Mouse (Mus musculus) leukemia stem cell, adult 10-12 weeks (primary cell): Measurements from ENCODE around the gene Rps21. TPM values are rescaled to one million over a fixed set of nuclear protein-coding genes. Genes with fewer than 3 reads are reported as not detected.

ENCODE experiments used
- polyA plus RNA-seq: library from polyadenylated mRNA; stranded (reverse); fragments of >175 nt; gene quantifications from 2 replicates; pipeline ENCODE4 v1.2.3, GENCODE M21; 2012; ENCODE audit warnings: low replicate concordance

Rps21 gene
- polyA plus RNA-seq = 28.0 and 439 TPM in 2 replicates

DNA sequence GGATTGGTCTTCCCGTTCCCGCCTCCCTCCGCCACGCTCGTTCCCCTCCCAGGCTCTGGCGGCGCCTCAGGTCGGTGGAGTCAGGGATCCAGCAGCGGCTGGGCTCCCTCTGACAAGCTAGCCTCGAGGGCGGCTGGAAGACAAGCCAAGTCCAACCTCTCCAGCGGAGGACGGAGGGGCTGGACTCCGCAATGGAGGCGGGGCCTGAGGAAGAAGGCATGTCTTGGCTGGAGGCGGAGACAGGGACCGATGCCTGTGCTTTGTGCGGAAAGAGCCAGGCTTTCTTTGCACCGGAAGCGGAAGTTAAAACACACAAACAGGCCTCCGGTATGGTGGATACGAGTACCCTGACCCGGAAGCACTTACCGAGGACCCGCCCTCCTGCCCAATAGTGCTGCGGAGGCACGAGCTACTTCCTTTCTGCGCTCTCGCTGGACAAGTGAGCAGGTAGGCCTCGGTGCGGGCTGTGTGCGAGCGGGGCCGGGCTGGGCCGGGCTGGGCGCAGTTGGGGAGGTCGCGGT is at the start of gene Rps21:
Gene Rps21, plus strand, starts transcription at position 377 of the 521 bp plus-strand sequence.

DNA sequence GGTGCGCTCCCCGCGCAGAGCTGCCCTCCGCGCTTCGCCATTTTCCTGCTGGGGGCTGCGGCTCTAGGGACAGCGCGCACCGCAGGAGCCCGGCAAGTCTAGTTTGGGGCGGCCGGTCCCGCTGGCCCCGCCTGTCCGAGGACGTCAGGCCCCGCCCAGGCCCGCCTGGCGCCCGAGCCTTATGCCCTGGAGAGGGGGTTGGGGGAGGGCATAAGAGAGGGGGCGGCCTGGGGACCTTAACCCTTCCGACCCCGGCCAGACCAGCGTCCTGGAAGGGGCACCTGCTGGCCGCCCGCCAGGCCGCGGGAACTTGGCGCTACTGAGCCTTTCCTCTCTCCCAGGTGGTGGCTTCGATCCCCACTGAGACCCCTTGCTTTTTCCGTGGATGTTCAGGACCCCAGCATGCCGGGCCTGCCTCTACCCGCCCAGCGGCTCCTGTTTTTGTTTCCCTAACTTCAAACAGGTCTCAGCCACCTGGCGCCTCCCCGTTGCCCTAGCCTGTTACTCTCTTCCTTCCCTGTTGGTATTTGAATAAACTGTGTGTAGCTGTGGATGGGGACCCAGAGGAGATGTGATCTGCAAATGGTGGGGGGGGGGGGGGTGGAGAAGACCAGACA is 31.3 kb upstream of the Rps21 start, which contains the start of gene Lama5:
Gene Lama5, minus strand, starts transcription at position 98 of the 617 bp plus-strand sequence.

GRCm38 (mm10) chr2:180273394-180274244 is 16.4 kb downstream of the Rps21 start, which contains the start of gene Cables2:
Gene Cables2, minus strand, starts transcription at chr2:180273496.

GRCm38 (mm10) chr2:180289440-180290108 is 32.4 kb downstream of the Rps21 start, which contains the start of gene Rbbp8nl:
Gene Rbbp8nl, minus strand, starts transcription at chr2:180289879.

Other genes with a start within 250 kb of the Rps21 start
- gene Lsm14b, start 232.4 kb upstream of the Rps21 start, polyA plus RNA-seq = 52.2 and 62.2 TPM in 2 replicates
- gene Psma7, start 214.9 kb upstream of the Rps21 start, polyA plus RNA-seq = 23.6 and 70.9 TPM in 2 replicates
- 1.4 and 1.7 TPM in 2 replicates for gene Ss18l1, start 214.9 kb upstream of the Rps21 start, polyA plus RNA-seq
- gene Mtg2, start 186.8 kb upstream of the Rps21 start, polyA plus RNA-seq = 14.0 and 15.4 TPM in 2 replicates
- gene Hrh3, start 152.9 kb upstream of the Rps21 start, polyA plus RNA-seq = 0.42 TPM in 1 of 2 replicates, not detected in the other
- gene Osbpl2, start 138.1 kb upstream of the Rps21 start, polyA plus RNA-seq = 7.7 and 35.6 TPM in 2 replicates
- gene Adrm1, start 85.9 kb upstream of the Rps21 start, polyA plus RNA-seq = 761 and 1,456 TPM in 2 replicates
- 3.2 and 3.3 TPM in 2 replicates for gene Lama5, start 31.5 kb upstream of the Rps21 start, polyA plus RNA-seq
- 30.5 and 84.7 TPM in 2 replicates for gene Cables2, start 16.1 kb downstream of the Rps21 start, polyA plus RNA-seq
- gene Rbbp8nl, start 32.5 kb downstream of the Rps21 start, polyA plus RNA-seq = not detected in 2 replicates
- 0.05 TPM in 1 of 2 replicates, not detected in the other for gene Gata5, start 77.3 kb downstream of the Rps21 start, polyA plus RNA-seq
- 1.7 and 3.1 TPM in 2 replicates for gene Slco4a1, start 198.9 kb downstream of the Rps21 start, polyA plus RNA-seq
- gene Ntsr1, start 242.6 kb downstream of the Rps21 start, polyA plus RNA-seq = not detected in 2 replicates